Mouse (Mus musculus): ENCODE results near the gene Rgl1. TPM values are rescaled to one million over a fixed set of nuclear protein-coding genes. Genes with fewer than 3 reads are reported as not detected.

The Rgl1 gene
- polyA plus RNA-seq, 1 experiment from 2014 or later, result 32.7 TPM

DNA sequence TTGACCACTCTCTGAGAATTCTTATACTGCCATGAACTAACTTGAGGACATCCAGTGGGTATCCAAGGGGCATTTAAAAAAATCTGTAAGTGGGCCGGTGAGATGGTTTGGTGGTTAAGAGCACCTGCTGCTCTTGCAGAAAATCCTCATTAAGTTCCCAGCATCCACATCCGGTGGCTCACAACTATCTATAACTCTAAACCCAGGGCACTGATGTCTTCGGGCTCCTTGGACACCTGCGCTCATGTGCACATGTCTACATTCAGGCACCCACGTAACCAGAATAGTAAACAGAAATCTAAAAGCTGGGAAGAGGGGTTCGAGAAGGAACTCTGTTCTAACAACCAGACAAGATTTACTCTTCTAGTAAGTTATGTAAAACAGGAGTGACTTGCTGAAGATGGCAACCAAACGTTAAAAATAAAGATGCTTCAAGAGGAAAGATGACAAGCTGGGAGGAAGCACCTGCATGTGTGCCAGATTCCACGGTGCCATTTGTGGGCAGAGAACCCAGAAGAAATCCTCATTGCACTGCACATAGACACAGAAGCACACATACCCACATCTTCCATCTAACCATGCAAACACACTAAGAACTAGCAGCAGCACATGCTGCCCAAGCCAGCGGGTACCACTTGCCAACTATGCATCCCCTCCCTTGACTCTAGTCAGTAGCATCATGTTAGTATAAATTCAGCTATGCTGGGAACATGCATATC, 172.2 kb downstream of the Rgl1 start:
- no peak for DNase-seq (ENCODE audit: low spot score)
- Histone ChIP-seq H3K9ac (ENCODE audit: low read length) (no peak overlapping the region), H3K27me3 (ENCODE audit: control insufficient read depth, insufficient read depth, low read length) (no peaks in the 10 kb centered on the region), H3K36me3 (ENCODE audit: control insufficient read depth, insufficient read depth, low read length) (no peaks in the 10 kb centered on the region), H3K4me3 (ENCODE audit: low read depth, low read length) (no peak overlapping the region), H3K4me1 (ENCODE audit: control insufficient read depth, insufficient read depth, low read length) (peaks cover 17% of the 10 kb centered on the region; the same call in 1 of the 2 replicates), H3K27ac (replicated peaks; ENCODE audit: low read depth, low read length) (no peak overlapping the region), H3K9me3 (ENCODE audit: control insufficient read depth, low read length) (no peaks in the 10 kb centered on the region), H3K4me2 (ENCODE audit: low read depth, severe bottlenecking) (no peak overlapping the region)
- 89% methylated on average over 9 of the region's 9 CpGs for WGBS
- ATAC-seq (ENCODE audit: insufficient number of reproducible peaks, low FRiP score, low TSS enrichment, low read depth), result no peak

DNA sequence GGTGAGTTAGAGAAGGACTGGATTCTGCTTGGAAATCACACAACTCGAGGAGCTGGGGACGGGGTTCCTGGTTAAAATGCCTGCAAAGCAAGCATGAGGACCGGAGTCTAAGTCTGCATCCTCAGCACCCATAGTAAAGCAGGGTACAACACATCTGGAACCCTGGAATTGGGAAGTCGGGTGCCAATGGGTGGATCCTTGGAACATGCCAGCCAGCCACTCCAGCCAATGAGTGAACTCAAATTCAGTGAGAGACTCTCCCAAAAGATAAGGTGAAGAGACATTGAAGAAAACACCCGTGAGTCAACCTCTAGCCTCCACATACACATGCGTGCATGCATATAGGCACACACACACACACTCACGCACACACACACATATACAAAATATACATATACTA, 172.8 kb downstream of the Rgl1 start:
- no peak overlapping the region for H3K9ac ChIP-seq (ENCODE audit: low read length)
- H3K9me3 ChIP-seq (ENCODE audit: control insufficient read depth, low read length), result no peaks in the 10 kb centered on the region
- no peaks in the 10 kb centered on the region for H3K36me3 ChIP-seq (ENCODE audit: control insufficient read depth, insufficient read depth, low read length)
- DNase-seq (ENCODE audit: low spot score), result no peak
- H3K27me3 ChIP-seq (ENCODE audit: control insufficient read depth, insufficient read depth, low read length), result no peaks in the 10 kb centered on the region
- 92% methylated on average over 7 of the region's 7 CpGs for WGBS
- peaks cover 21% of the 10 kb centered on the region for H3K4me1 ChIP-seq (ENCODE audit: control insufficient read depth, insufficient read depth, low read length)
- no peak overlapping the region for H3K4me3 ChIP-seq (ENCODE audit: low read depth, low read length)
- no peak overlapping the region for H3K4me2 ChIP-seq (ENCODE audit: low read depth, severe bottlenecking)
- ATAC-seq (ENCODE audit: insufficient number of reproducible peaks, low FRiP score, low TSS enrichment, low read depth), result no peak
- no peak overlapping the region for H3K27ac ChIP-seq (replicated peaks; ENCODE audit: low read depth, low read length)

DNA sequence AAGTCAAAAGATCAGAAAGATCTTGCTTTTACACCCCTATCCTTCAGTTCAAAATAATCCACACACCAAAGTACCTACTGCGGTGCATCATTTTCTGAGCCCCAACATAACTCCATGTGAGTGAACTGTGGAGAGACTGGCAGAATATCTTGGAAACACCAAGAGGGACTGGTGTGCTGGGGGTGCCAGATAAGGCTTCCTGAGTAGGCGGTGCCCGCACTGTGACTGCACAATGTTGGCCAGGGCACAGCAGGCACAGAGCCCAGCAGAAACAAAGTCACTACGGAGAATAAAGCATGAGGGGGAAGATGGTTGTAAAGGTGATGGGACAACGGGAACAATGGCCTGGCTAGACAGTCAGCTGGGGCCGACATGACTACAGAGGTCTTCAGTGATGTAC, 173.5 kb downstream of the Rgl1 start:
- WGBS, result 89% methylated on average over 6 of the region's 6 CpGs
- H3K4me1 ChIP-seq (ENCODE audit: control insufficient read depth, insufficient read depth, low read length), result peaks cover 29% of the 10 kb centered on the region
- no peaks in the 10 kb centered on the region for H3K36me3 ChIP-seq (ENCODE audit: control insufficient read depth, insufficient read depth, low read length)
- DNase-seq (ENCODE audit: low spot score) (no peak), ATAC-seq (ENCODE audit: insufficient number of reproducible peaks, low FRiP score, low TSS enrichment, low read depth) (no peak)
- no peak overlapping the region for H3K9ac ChIP-seq (ENCODE audit: low read length)
- no peaks in the 10 kb centered on the region for H3K9me3 ChIP-seq (ENCODE audit: control insufficient read depth, low read length)
- H3K27me3 ChIP-seq (ENCODE audit: control insufficient read depth, insufficient read depth, low read length), result no peaks in the 10 kb centered on the region
- H3K4me2 ChIP-seq (ENCODE audit: low read depth, severe bottlenecking), result no peak overlapping the region
- H3K27ac ChIP-seq (replicated peaks; ENCODE audit: low read depth, low read length), result no peak overlapping the region
- H3K4me3 ChIP-seq (ENCODE audit: low read depth, low read length), result no peak overlapping the region

DNA sequence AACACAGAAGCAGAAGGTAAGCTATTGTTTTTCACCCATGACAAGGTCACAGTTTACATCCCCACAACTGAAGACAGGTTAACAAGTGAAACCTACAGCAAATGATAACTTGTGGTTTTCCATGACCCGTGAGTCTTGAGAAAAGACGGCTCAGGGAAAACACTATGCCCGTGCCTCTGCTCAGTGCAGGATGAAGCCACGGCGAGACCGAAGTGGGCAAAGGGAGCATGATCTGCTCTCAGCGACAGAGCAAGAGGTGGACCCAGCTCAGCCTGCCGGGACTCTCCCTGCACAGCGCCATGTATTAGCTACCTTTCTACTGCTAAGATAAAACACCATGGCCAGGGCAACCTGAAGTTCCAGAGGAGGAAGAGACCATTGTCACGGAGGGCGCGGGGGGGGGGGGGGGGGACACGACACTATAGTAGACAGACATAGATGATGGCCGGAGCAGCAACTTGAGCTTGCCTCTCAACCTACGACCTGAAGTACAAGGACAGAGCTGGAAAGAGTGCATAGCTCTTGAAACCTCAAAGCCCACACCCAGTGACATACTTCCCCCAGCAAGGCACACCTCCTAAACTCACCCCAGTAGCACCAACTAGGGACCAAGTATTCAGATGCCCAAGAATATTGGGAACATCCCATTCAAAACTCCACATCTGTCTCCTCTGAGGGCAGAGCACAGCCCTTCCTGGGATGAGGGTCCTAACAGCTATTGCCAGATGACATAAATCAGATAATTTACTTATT, 174.2 kb downstream of the Rgl1 start:
- Histone ChIP-seq H3K4me3 (ENCODE audit: low read depth, low read length) (no peak overlapping the region), H3K4me1 (ENCODE audit: control insufficient read depth, insufficient read depth, low read length) (peaks cover 34% of the 10 kb centered on the region), H3K9ac (ENCODE audit: low read length) (no peak overlapping the region), H3K4me2 (ENCODE audit: low read depth, severe bottlenecking) (no peak overlapping the region), H3K36me3 (ENCODE audit: control insufficient read depth, insufficient read depth, low read length) (no peaks in the 10 kb centered on the region), H3K9me3 (ENCODE audit: control insufficient read depth, low read length) (no peaks in the 10 kb centered on the region), H3K27me3 (ENCODE audit: control insufficient read depth, insufficient read depth, low read length) (no peaks in the 10 kb centered on the region), H3K27ac (replicated peaks; ENCODE audit: low read depth, low read length) (no peak overlapping the region)
- 91% methylated on average over 14 of the region's 15 CpGs for WGBS
- no peak for ATAC-seq (ENCODE audit: insufficient number of reproducible peaks, low FRiP score, low TSS enrichment, low read depth)
- no peak for DNase-seq (ENCODE audit: low spot score)

DNA sequence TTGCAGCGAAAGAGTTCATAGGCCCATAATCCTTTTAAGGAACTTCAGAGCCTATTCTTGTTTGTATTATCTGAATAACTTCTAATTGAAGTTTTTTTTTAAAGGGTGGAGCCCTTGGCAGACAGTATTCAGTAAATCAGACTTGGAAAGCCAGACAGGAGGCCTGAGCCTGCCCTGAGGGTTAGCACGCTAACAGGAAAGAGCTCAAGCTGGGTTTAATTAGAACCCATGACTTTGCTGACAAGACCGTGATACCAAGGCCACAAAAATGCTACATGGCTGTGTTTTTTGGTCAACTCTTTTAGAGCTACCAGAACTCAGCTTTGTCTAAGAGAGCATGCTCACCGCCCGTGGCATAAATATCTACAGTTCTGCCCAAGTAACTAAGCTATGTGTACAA, 175.8 kb downstream of the Rgl1 start:
- Histone ChIP-seq H3K36me3 (ENCODE audit: control insufficient read depth, insufficient read depth, low read length) (0 out of 2 replicates have a peak, but pooled peaks cover 3% of the 10 kb centered on the region), H3K9me3 (ENCODE audit: control insufficient read depth, low read length) (no peaks in the 10 kb centered on the region), H3K4me2 (ENCODE audit: low read depth, severe bottlenecking) (no peak overlapping the region), H3K4me3 (ENCODE audit: low read depth, low read length) (no peak overlapping the region), H3K27me3 (ENCODE audit: control insufficient read depth, insufficient read depth, low read length) (no peaks in the 10 kb centered on the region), H3K9ac (ENCODE audit: low read length) (no peak overlapping the region), H3K27ac (replicated peaks; ENCODE audit: low read depth, low read length) (peak overlapping the region; percentile 21; the same call in 1 of the 2 replicates), H3K4me1 (ENCODE audit: control insufficient read depth, insufficient read depth, low read length) (peaks cover 34% of the 10 kb centered on the region)
- ATAC-seq (ENCODE audit: insufficient number of reproducible peaks, low FRiP score, low TSS enrichment, low read depth) (no peak), DNase-seq (ENCODE audit: low spot score) (peak; percentile 46)
- WGBS, result 46% methylated on average over 5 of the region's 5 CpGs

DNA sequence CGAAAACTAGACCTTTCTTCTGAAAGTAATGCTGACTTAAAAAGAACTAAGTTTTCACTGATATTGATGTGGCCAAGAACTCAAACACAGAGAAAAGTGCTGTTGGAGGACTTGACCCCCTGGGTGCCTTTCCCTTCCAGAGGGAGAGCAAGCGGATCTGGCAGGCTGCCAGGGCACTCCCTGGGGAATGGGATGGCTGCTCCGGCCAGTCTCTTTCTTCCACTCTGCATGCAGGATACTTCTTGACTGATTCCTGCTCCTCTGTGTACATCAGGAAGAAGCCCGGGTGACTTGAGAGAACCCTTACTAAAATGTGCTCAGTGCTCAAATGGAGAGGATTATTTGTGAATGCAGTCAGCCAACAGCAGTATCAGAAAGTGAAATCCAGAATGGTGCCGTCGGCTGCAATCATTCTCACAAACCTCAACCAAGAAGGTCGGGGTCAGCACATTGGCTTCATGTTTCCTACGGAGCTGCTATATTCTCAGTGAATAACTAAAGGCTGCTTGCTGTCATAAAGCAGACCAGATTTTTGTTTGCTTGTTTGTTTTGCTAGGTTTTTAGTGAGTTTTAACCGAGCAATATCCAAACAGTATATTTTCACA, 176.7 kb downstream of the Rgl1 start:
- peaks cover 34% of the 10 kb centered on the region for H3K4me1 ChIP-seq (ENCODE audit: control insufficient read depth, insufficient read depth, low read length)
- no peak for ATAC-seq (ENCODE audit: insufficient number of reproducible peaks, low FRiP score, low TSS enrichment, low read depth)
- peak; percentile 68 for DNase-seq (ENCODE audit: low spot score)
- no peak overlapping the region for H3K4me3 ChIP-seq (ENCODE audit: low read depth, low read length)
- 0 out of 2 replicates have a peak, but pooled peaks cover 3% of the 10 kb centered on the region for H3K36me3 ChIP-seq (ENCODE audit: control insufficient read depth, insufficient read depth, low read length)
- H3K27me3 ChIP-seq (ENCODE audit: control insufficient read depth, insufficient read depth, low read length), result no peaks in the 10 kb centered on the region
- no peak overlapping the region for H3K4me2 ChIP-seq (ENCODE audit: low read depth, severe bottlenecking)
- peak overlapping the region; percentile 25; the same call in 1 of the 2 replicates for H3K27ac ChIP-seq (replicated peaks; ENCODE audit: low read depth, low read length)
- H3K9ac ChIP-seq (ENCODE audit: low read length), result no peak overlapping the region
- no peaks in the 10 kb centered on the region for H3K9me3 ChIP-seq (ENCODE audit: control insufficient read depth, low read length)
- WGBS, result 25% methylated on average over 9 of the region's 9 CpGs

DNA sequence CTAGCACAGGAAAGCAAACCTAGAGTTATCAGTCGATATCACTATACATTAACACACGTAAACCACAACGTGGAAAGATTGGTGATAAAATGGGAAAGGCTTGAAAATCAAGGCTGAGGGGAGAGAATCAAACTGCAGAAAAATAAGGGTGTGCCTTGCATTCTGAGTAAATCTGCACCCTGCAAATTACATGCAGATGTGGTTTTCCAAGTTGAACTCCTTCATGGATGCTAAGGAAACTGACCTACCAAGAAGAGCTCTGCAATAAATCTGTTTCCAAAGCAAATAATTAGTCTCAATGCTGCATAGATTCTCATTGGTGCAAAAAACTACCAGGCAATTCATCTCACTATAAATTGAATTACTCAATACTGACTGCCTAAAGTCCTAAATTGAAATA, 178.7 kb downstream of the Rgl1 start:
- 57% methylated on average over 3 of the region's 3 CpGs for WGBS
- DNase-seq (ENCODE audit: low spot score) (no peak), ATAC-seq (ENCODE audit: insufficient number of reproducible peaks, low FRiP score, low TSS enrichment, low read depth) (no peak)
- Histone ChIP-seq H3K9me3 (ENCODE audit: control insufficient read depth, low read length) (no peaks in the 10 kb centered on the region), H3K4me1 (ENCODE audit: control insufficient read depth, insufficient read depth, low read length) (peaks cover 46% of the 10 kb centered on the region), H3K9ac (ENCODE audit: low read length) (no peak overlapping the region), H3K36me3 (ENCODE audit: control insufficient read depth, insufficient read depth, low read length) (0 out of 2 replicates have a peak, but pooled peaks cover 3% of the 10 kb centered on the region), H3K4me3 (ENCODE audit: low read depth, low read length) (no peak overlapping the region), H3K27me3 (ENCODE audit: control insufficient read depth, insufficient read depth, low read length) (no peaks in the 10 kb centered on the region), H3K27ac (replicated peaks; ENCODE audit: low read depth, low read length) (0 out of 2 replicates have a peak overlapping the region, but pooled peaks have one; percentile 4), H3K4me2 (ENCODE audit: low read depth, severe bottlenecking) (0 out of 2 replicates have a peak overlapping the region, but pooled peaks have one; percentile 12)

DNA sequence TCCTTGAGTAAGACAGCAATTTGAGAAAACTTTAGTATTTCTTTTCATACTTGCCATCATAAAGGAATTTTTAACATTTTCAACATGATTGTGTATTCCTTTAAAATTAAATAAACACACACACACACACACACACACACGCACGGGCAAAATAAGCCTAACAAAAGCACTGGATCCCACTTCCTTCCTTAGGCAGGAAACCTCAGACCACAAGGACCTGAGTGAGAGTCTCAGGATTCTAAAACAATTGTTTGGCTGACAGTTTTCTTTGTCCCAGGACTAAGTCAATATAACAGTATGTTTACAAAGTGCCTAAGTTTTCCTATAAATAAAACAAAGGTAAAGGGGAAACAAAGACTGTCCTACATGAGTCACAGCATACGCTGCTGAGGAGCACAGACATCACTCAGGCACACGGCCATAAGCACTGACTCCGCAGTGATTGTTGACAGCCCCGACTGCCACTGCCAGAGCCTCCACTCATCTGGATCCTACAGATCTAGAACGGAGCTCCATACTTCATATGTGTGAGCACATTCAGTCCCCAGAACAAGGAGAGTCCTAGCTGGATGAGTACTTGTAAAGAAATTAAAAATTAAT, 180.7 kb downstream of the Rgl1 start:
- H3K27me3 ChIP-seq (ENCODE audit: control insufficient read depth, insufficient read depth, low read length), result no peaks in the 10 kb centered on the region
- no peak overlapping the region for H3K4me3 ChIP-seq (ENCODE audit: low read depth, low read length)
- no peak overlapping the region for H3K4me2 ChIP-seq (ENCODE audit: low read depth, severe bottlenecking)
- ATAC-seq (ENCODE audit: insufficient number of reproducible peaks, low FRiP score, low TSS enrichment, low read depth) (no peak), DNase-seq (ENCODE audit: low spot score) (no peak)
- H3K9ac ChIP-seq (ENCODE audit: low read length), result no peak overlapping the region
- H3K9me3 ChIP-seq (ENCODE audit: control insufficient read depth, low read length), result no peaks in the 10 kb centered on the region
- no peak overlapping the region for H3K27ac ChIP-seq (replicated peaks; ENCODE audit: low read depth, low read length)
- WGBS, result 80% methylated on average over 7 of the region's 7 CpGs
- peaks cover 57% of the 10 kb centered on the region for H3K4me1 ChIP-seq (ENCODE audit: control insufficient read depth, insufficient read depth, low read length)
- 0 out of 2 replicates have a peak, but pooled peaks cover 3% of the 10 kb centered on the region for H3K36me3 ChIP-seq (ENCODE audit: control insufficient read depth, insufficient read depth, low read length)
